Mouse (Mus musculus) macrophage (primary cell): ENCODE data around the gene Lhx6. TPM values are rescaled to one million over a fixed set of nuclear protein-coding genes. Genes with fewer than 3 reads are reported as not detected.
A peak's percentile ranks its signal among the peaks of the same experiment; 100 is the strongest.

Experiments
- H3K27ac ChIP-seq: fragments of 350-480 bp; formaldehyde crosslinking; 2 replicates; pipeline ENCODE4 v1.9.0; 2021
- H3K36me3 ChIP-seq: fragments of 350-480 bp; formaldehyde crosslinking; 2 replicates; pipeline ENCODE4 v1.9.0; 2021; ENCODE audit errors: inconsistent target
- H3K4me3 ChIP-seq: fragments of 350-480 bp; formaldehyde crosslinking; 2 replicates; pipeline ENCODE4 v1.9.0; 2021; ENCODE audit errors: inconsistent target
- H3K79me2 ChIP-seq: fragments of 350-480 bp; formaldehyde crosslinking; 2 replicates; pipeline ENCODE4 v1.9.0; 2021; ENCODE audit errors: inconsistent target
- WGBS: methylation state at CpG from one replicate; pipeline ENCODE4 v1.1.7; 2026; ENCODE audit warnings: inconsistent platforms; ENCODE audit not compliant: missing documents; 5-methylcytosine and 5-hydroxymethylcytosine counted together
- polyA plus RNA-seq: library from polyadenylated mRNA; stranded (reverse); fragments of 250-400 nt; gene quantifications from 3 replicates; pipeline ENCODE4 v1.2.4, GENCODE M21; 2018; ENCODE audit warnings: inconsistent platforms

Gene Lhx6
- polyA plus RNA-seq, 1 experiment from 2014 or later, result not detected

DNA sequence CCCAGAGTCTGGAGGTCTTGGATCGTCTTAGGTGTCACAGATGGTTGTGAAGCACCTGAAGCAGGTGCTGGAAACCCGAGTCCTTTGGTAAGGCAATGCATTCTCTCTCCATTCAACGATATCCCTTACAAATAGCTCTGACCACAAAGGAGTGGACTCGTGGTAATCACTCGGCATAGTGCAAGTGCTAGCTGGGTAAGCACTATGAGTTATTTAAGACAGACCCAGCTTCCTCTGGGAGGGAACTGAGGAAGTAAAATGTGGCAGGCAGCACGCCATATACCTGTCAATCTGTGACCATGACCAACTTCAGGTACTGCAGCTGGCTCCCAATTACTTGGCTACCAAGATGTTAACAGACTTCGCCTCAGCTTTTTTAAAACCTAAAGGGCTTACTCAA, 70.3 kb downstream of the Lhx6 start:
- Histone ChIP-seq H3K79me2 (peaks cover 2% of the 10 kb centered on the region; the same call in 1 of the 2 replicates), H3K4me3 (no peak overlapping the region), H3K36me3 (peaks cover 33% of the 10 kb centered on the region; the same call in 1 of the 2 replicates), H3K27ac (peak overlapping the region; percentile 42)
- WGBS, result 31% methylated on average over 7 of the region's 7 CpGs

- no peak overlapping the region for H3K4me3 ChIP-seq
- no peak overlapping the region for H3K27ac ChIP-seq
- peaks cover 25% of the 10 kb centered on the region; the same call in 1 of the 2 replicates for H3K36me3 ChIP-seq
- H3K79me2 ChIP-seq, result no peaks in the 10 kb centered on the region
- 94% methylated on average over 7 of the region's 7 CpGs for WGBS
These were observed 71.2 kb downstream of the Lhx6 start for GRCm38 (mm10) chr2:36033966-36034365.

DNA sequence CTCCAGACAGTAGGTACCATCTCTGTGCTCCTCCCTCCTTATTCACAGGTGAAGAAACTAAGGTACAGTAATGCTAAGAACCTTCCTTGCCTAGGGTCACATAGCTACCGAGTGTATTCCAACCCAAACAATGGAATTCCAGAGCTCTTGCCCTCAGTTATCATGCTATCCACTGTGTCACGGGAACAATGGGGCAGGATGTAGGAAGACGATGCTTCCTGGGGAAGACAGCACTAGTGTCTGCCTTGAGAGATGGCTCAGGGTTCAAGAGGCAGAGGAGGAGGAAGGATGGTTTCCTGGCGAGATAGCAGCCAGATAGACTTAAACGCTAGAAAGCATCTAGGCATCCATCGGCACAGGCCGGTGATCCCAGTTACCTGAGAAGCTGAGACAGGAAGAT, 72.3 kb downstream of the Lhx6 start:
- Histone ChIP-seq H3K79me2 (no peaks in the 10 kb centered on the region), H3K4me3 (no peak overlapping the region), H3K36me3 (peaks cover 14% of the 10 kb centered on the region; the same call in 1 of the 2 replicates), H3K27ac (no peak overlapping the region)
- over 99% methylated on average over 7 of the region's 7 CpGs for WGBS

Other genes starting within 250 kb of the Lhx6 start
- 0.12 to 0.32 TPM (median 0.19 TPM) in 3 replicates for gene Ttll11, start 125.5 kb downstream of the Lhx6 start, polyA plus RNA-seq
- gene Ndufa8, start 56.0 kb downstream of the Lhx6 start, polyA plus RNA-seq, result 83.2 to 127 TPM (median 84.4 TPM) in 3 replicates
- gene Morn5, start 56.0 kb downstream of the Lhx6 start, polyA plus RNA-seq, result not detected in 3 replicates
- gene Mrrf, start 31.0 kb upstream of the Lhx6 start, polyA plus RNA-seq, result 7.1 to 14.0 TPM (median 9.3 TPM) in 3 replicates
- gene Rbm18, start 31.4 kb upstream of the Lhx6 start, polyA plus RNA-seq, result 18.1 to 21.6 TPM (median 19.1 TPM) in 3 replicates
- gene Ptgs1, start 125.0 kb upstream of the Lhx6 start, polyA plus RNA-seq, result 10.2 to 38.1 TPM (median 20.3 TPM) in 3 replicates